In genomic region chr3:98226988-98227610, GRCm38 (mm10) we compare ENCODE assay signal across 8 mouse cellular contexts. TPM values are rescaled to one million over a fixed set of nuclear protein-coding genes. Genes with fewer than 3 reads are reported as not detected.
DNase-seq lines count a peak whose midpoint lies in the region; ATAC-seq and TF ChIP-seq lines count a peak whose summit lies in the region.

No protein-coding gene starts in this region.

- H3K79me3 ChIP-seq in C2C12 (ENCODE audit: low read depth): no peaks in the 10 kb centered on the region

- H3K27me3 ChIP-seq in C2C12 (ENCODE audit: control insufficient read depth, insufficient read depth, insufficient read length): no peaks in the 10 kb centered on the region
- H3K27me3 ChIP-seq in heart, embryonic 14.5 days (ENCODE audit: control insufficient read depth, insufficient read depth, low read length): no peaks in the 10 kb centered on the region
- H3K27me3 ChIP-seq in kidney, postnatal 0 days (ENCODE audit: insufficient read depth, low read length): no peaks in the 10 kb centered on the region
- H3K27me3 ChIP-seq in liver, embryonic 14.5 days (ENCODE audit: control insufficient read depth, insufficient read depth, low read length): no peaks in the 10 kb centered on the region
- H3K27me3 ChIP-seq in neural tube, embryonic 15.5 days (replicated peaks): no peaks in the 10 kb centered on the region
- no peaks in the 10 kb centered on the region for H3K27me3 ChIP-seq in testis, adult 2 months (ENCODE audit: control insufficient read depth, insufficient read depth, low read length)

- ATAC-seq in heart, embryonic 14.5 days (ENCODE audit: insufficient number of reproducible peaks, insufficient read depth, low FRiP score, low read depth): no peak
- ATAC-seq in kidney, postnatal 0 days (replicated peaks; ENCODE audit: low FRiP score, low read depth): peak; percentile 54; the same call in 1 of the 2 replicates
- ATAC-seq in liver, embryonic 14.5 days (ENCODE audit: insufficient read depth): peak; percentile 23; the same call in 1 of the 2 replicates
- ATAC-seq in neural tube, embryonic 15.5 days (ENCODE audit: low FRiP score): peak; percentile 62; the same call in 1 of the 2 replicates

- TF ChIP-seq POLR2A in bone marrow, adult 2 months (IDR thresholded peaks at IDR 0.05; ENCODE audit: borderline replicate concordance, control insufficient read depth, low read depth, low read length): no peak
- TF ChIP-seq POLR2A in embryonic fibroblast, embryonic 13.5 days (IDR thresholded peaks at IDR 0.05; ENCODE audit: low read depth, low read length): no peak
- no peak; the same call in 1 of the 2 replicates for TF ChIP-seq POLR2A in testis, adult 2 months (IDR thresholded peaks at IDR 0.05; ENCODE audit: control insufficient read depth, low read depth, low read length)

- WGBS in bone marrow, adult 2 months: 21% methylated on average over 19 of the region's 19 CpGs
- 30% methylated on average over 19 of the region's 19 CpGs for WGBS in heart, embryonic 14.5 days
- 34% methylated on average over 19 of the region's 19 CpGs for WGBS in kidney, postnatal 0 days
- WGBS in liver, embryonic 14.5 days (ENCODE audit: insufficient replicate concordance): 23% methylated on average over 19 of the region's 19 CpGs
- 36% methylated on average over 19 of the region's 19 CpGs for WGBS in neural tube, embryonic 15.5 days

- H3K9ac ChIP-seq in heart, embryonic 14.5 days (ENCODE audit: low read length): no peak overlapping the region
- H3K9ac ChIP-seq in kidney, postnatal 0 days (ENCODE audit: low read depth, low read length): no peak overlapping the region
- H3K9ac ChIP-seq in liver, embryonic 14.5 days (replicated peaks): no peak overlapping the region
- no peak overlapping the region for H3K9ac ChIP-seq in neural tube, embryonic 15.5 days (replicated peaks)

- peak; percentile 81 for TF ChIP-seq CTCF in C2C12 (IDR thresholded peaks at IDR 0.05; ENCODE audit: control insufficient read depth, insufficient read depth, insufficient read length)
- TF ChIP-seq CTCF in bone marrow, adult 2 months (IDR thresholded peaks at IDR 0.05; ENCODE audit: control insufficient read depth, insufficient read depth, low read length): peak; percentile 91
- peak; percentile 87 for TF ChIP-seq CTCF in embryonic fibroblast, embryonic 13.5 days (IDR thresholded peaks at IDR 0.05; ENCODE audit: borderline replicate concordance, insufficient read depth, low read length)
- TF ChIP-seq CTCF in kidney, postnatal 0 days (IDR thresholded peaks at IDR 0.05; ENCODE audit: low read depth): peak; percentile 95
- peak; percentile 95 for TF ChIP-seq CTCF in liver, embryonic 14.5 days (IDR thresholded peaks at IDR 0.05; ENCODE audit: low read depth)
- peak; percentile 96 for TF ChIP-seq CTCF in testis, adult 2 months (IDR thresholded peaks at IDR 0.05; ENCODE audit: control insufficient read depth, insufficient read depth, insufficient replicate concordance, low read depth, low read length)

- peak; percentile 84 for DNase-seq in kidney, postnatal 0 days (ENCODE audit: low spot score)
- DNase-seq in liver, embryonic 14.5 days (ENCODE audit: low read depth in 3 of 3, low spot score in 3 of 3): peak in 1 of 3 experiments; percentile 23

- H3K4me2 ChIP-seq in heart, embryonic 14.5 days (ENCODE audit: low read length): 0 out of 2 replicates have a peak overlapping the region, but pooled peaks have one; percentile 11
- no peak overlapping the region for H3K4me2 ChIP-seq in kidney, postnatal 0 days (ENCODE audit: low read length)
- no peak overlapping the region for H3K4me2 ChIP-seq in liver, embryonic 14.5 days (ENCODE audit: low read depth)
- peak overlapping the region; percentile 23 for H3K4me2 ChIP-seq in neural tube, embryonic 15.5 days

- H3K36me3 ChIP-seq in C2C12 (ENCODE audit: control insufficient read depth, insufficient read depth): no peaks in the 10 kb centered on the region
- H3K36me3 ChIP-seq in heart, embryonic 14.5 days (ENCODE audit: control insufficient read depth, insufficient read depth, low read length): no peaks in the 10 kb centered on the region
- no peaks in the 10 kb centered on the region for H3K36me3 ChIP-seq in kidney, postnatal 0 days (ENCODE audit: insufficient read depth, low read length)
- no peaks in the 10 kb centered on the region for H3K36me3 ChIP-seq in liver, embryonic 14.5 days (replicated peaks; ENCODE audit: control insufficient read depth, insufficient read depth, low read depth)
- no peaks in the 10 kb centered on the region for H3K36me3 ChIP-seq in neural tube, embryonic 15.5 days
- no peaks in the 10 kb centered on the region for H3K36me3 ChIP-seq in testis, adult 2 months (ENCODE audit: control insufficient read depth, insufficient read depth, low read length)

- no peaks in the 10 kb centered on the region for H3K79me2 ChIP-seq in C2C12 (ENCODE audit: control insufficient read depth, insufficient read depth)

- no peak overlapping the region for H3K4me3 ChIP-seq in C2C12 (ENCODE audit: insufficient read depth, poor library complexity, severe bottlenecking)
- H3K4me3 ChIP-seq in bone marrow, adult 2 months (replicated peaks; ENCODE audit: control insufficient read depth, low read depth, low read length): no peak overlapping the region
- no peak overlapping the region for H3K4me3 ChIP-seq in embryonic fibroblast, embryonic 13.5 days (ENCODE audit: insufficient read depth, low read length)
- H3K4me3 ChIP-seq in heart, embryonic 14.5 days (ENCODE audit: control insufficient read depth in 1 of 2, insufficient read depth in 1 of 2, low read depth in 1 of 2, low read length in 2 of 2): no peak overlapping the region
- no peak overlapping the region for H3K4me3 ChIP-seq in kidney, postnatal 0 days (replicated peaks; ENCODE audit: low read depth, low read length)
- no peak overlapping the region for H3K4me3 ChIP-seq in liver, embryonic 14.5 days (ENCODE audit: insufficient read depth in 1 of 2, low read depth in 2 of 2, low read length in 2 of 2)
- H3K4me3 ChIP-seq in neural tube, embryonic 15.5 days (replicated peaks): no peak overlapping the region
- peak overlapping the region; percentile 76 for H3K4me3 ChIP-seq in testis, adult 2 months (ENCODE audit: control insufficient read depth, low read depth, low read length)

- H3K9me3 ChIP-seq in heart, embryonic 14.5 days (ENCODE audit: control insufficient read depth, low read length): no peaks in the 10 kb centered on the region
- no peaks in the 10 kb centered on the region for H3K9me3 ChIP-seq in kidney, postnatal 0 days (replicated peaks; ENCODE audit: low read length)
- H3K9me3 ChIP-seq in liver, embryonic 14.5 days (ENCODE audit: control insufficient read depth, low read length): no peaks in the 10 kb centered on the region
- H3K9me3 ChIP-seq in neural tube, embryonic 15.5 days (replicated peaks): no peaks in the 10 kb centered on the region

- no peaks in the 10 kb centered on the region for H3K4me1 ChIP-seq in bone marrow, adult 2 months (ENCODE audit: control insufficient read depth, insufficient read depth, low read length)
- peaks cover 7% of the 10 kb centered on the region for H3K4me1 ChIP-seq in embryonic fibroblast, embryonic 13.5 days (ENCODE audit: control insufficient read depth, insufficient read depth, low read length)
- H3K4me1 ChIP-seq in heart, embryonic 14.5 days (ENCODE audit: control insufficient read depth in 2 of 2, insufficient read depth in 2 of 2, low read length in 2 of 2): peaks cover 11 to 14% of the 10 kb centered on the region in 2 experiments; a peak in 3 of 4 replicates
- no peaks in the 10 kb centered on the region; the same call in 1 of the 2 replicates for H3K4me1 ChIP-seq in kidney, postnatal 0 days (replicated peaks; ENCODE audit: insufficient read depth, low read length)
- H3K4me1 ChIP-seq in liver, embryonic 14.5 days (replicated peaks; ENCODE audit: control insufficient read depth in 2 of 2, insufficient read depth in 2 of 2, low read length in 1 of 2): peaks cover 0 to 7% of the 10 kb centered on the region in 2 experiments; a peak in 2 of 4 replicates
- H3K4me1 ChIP-seq in neural tube, embryonic 15.5 days: peaks cover 3% of the 10 kb centered on the region; the same call in 1 of the 2 replicates
- peaks cover 17% of the 10 kb centered on the region for H3K4me1 ChIP-seq in testis, adult 2 months (ENCODE audit: control insufficient read depth, insufficient read depth, low read length)

- TF ChIP-seq EP300 in liver, embryonic 14.5 days (IDR thresholded peaks at IDR 0.05; ENCODE audit: low read depth): no peak

- no peak overlapping the region for H3K27ac ChIP-seq in bone marrow, adult 2 months (ENCODE audit: control insufficient read depth, insufficient read depth, low read depth, low read length, poor library complexity)
- no peak overlapping the region for H3K27ac ChIP-seq in embryonic fibroblast, embryonic 13.5 days (ENCODE audit: insufficient read depth, low read length)
- peak overlapping the region; percentile 56 to 64; a peak in 3 of 4 replicates for H3K27ac ChIP-seq in heart, embryonic 14.5 days (replicated peaks in 1 of 2; ENCODE audit: control insufficient read depth in 1 of 2, insufficient read depth in 1 of 2, low read depth in 2 of 2, low read length in 2 of 2)
- H3K27ac ChIP-seq in kidney, postnatal 0 days: no peak overlapping the region
- no peak overlapping the region for H3K27ac ChIP-seq in liver, embryonic 14.5 days
- H3K27ac ChIP-seq in neural tube, embryonic 15.5 days (replicated peaks): no peak overlapping the region
- H3K27ac ChIP-seq in testis, adult 2 months (ENCODE audit: control insufficient read depth, insufficient read depth, low read depth, low read length): peak overlapping the region; percentile 83

- H3ac ChIP-seq in C2C12 (ENCODE audit: control insufficient read depth, insufficient read length, low read depth): no peak overlapping the region

RNA-seq across cellular contexts. Expression of gene Reg4, which starts 5.1 kb away (rescaled TPM):
- not detected for polyA plus RNA-seq in C2C12 (2012; fragmentation: generic; extraction: Trizol)
- polyA plus RNA-seq in bone marrow, adult 2 months (2011; ENCODE audit: insufficient read depth, insufficient read length, low replicate concordance, missing spikeins): not detected in 2 replicates
- polyA plus RNA-seq in embryonic fibroblast, embryonic 13.5 days (2011; ENCODE audit: insufficient read length, low read depth, missing spikeins): not detected in 2 replicates
- polyA plus RNA-seq in heart, embryonic 14.5 days (2014; fragmentation: Nextera tagmentation; extraction: Ambion mirVana): 0.20 TPM in 1 of 2 replicates, not detected in the other
- polyA plus RNA-seq in kidney, postnatal 0 days (2015; fragmentation: Nextera tagmentation; extraction: Ambion mirVana): 0.31 and 0.49 TPM in 2 replicates
- not detected in 2 replicates for polyA plus RNA-seq in liver, embryonic 14.5 days (2012; rRNA removed)
- polyA plus RNA-seq in liver, embryonic 14.5 days (2014; fragmentation: Nextera tagmentation; extraction: Ambion mirVana): not detected in 2 replicates
- polyA plus RNA-seq in neural tube, embryonic 15.5 days (2015; fragmentation: Nextera tagmentation; extraction: Ambion mirVana): 0.47 TPM in 1 of 2 replicates, not detected in the other
- 0.37 and 0.43 TPM in 2 replicates for polyA plus RNA-seq in testis, adult 2 months (2012; rRNA removed)

RNA-seq across cellular contexts. Expression of gene Hmgcs2, which starts 53.1 kb away (rescaled TPM):
- polyA plus RNA-seq in C2C12 (2012; fragmentation: generic; extraction: Trizol): 0.01 TPM
- polyA plus RNA-seq in bone marrow, adult 2 months (2011; ENCODE audit: insufficient read depth, insufficient read length, low replicate concordance, missing spikeins): 1.1 and 4.4 TPM in 2 replicates
- not detected in 2 replicates for polyA plus RNA-seq in embryonic fibroblast, embryonic 13.5 days (2011; ENCODE audit: insufficient read length, low read depth, missing spikeins)
- polyA plus RNA-seq in heart, embryonic 14.5 days (2014; fragmentation: Nextera tagmentation; extraction: Ambion mirVana): 12.4 and 14.0 TPM in 2 replicates
- polyA plus RNA-seq in kidney, postnatal 0 days (2015; fragmentation: Nextera tagmentation; extraction: Ambion mirVana): 39.9 and 43.2 TPM in 2 replicates
- polyA plus RNA-seq in liver, embryonic 14.5 days (2012; rRNA removed): 30.7 and 32.1 TPM in 2 replicates
- polyA plus RNA-seq in liver, embryonic 14.5 days (2014; fragmentation: Nextera tagmentation; extraction: Ambion mirVana): 81.2 and 85.7 TPM in 2 replicates
- polyA plus RNA-seq in neural tube, embryonic 15.5 days (2015; fragmentation: Nextera tagmentation; extraction: Ambion mirVana): 15.3 and 17.7 TPM in 2 replicates
- 42.8 and 59.5 TPM in 2 replicates for polyA plus RNA-seq in testis, adult 2 months (2012; rRNA removed)

Comparison
In these comparisons a context has a peak if more than half of its experiments do, and no peak if none do; other contexts are left out.
1. H3K27ac ChIP-seq: peak in heart, embryonic 14.5 days (2 of 2) and testis, adult 2 months (single experiment); none in bone marrow, adult 2 months (single experiment), embryonic fibroblast, embryonic 13.5 days (single experiment), kidney, postnatal 0 days (single experiment), liver, embryonic 14.5 days (single experiment) and neural tube, embryonic 15.5 days (single experiment).
2. H3K4me2 ChIP-seq: peak in heart, embryonic 14.5 days (single experiment) and neural tube, embryonic 15.5 days (single experiment); none in kidney, postnatal 0 days (single experiment) and liver, embryonic 14.5 days (single experiment).
3. Peak in every context shown above with its lines, with median percentiles within 50 percentile points of each other: CTCF ChIP-seq.